Mouse (Mus musculus) hindbrain, embryonic 14.5 days (tissue): Measurements from ENCODE around the gene Mphosph10. TPM values are rescaled to one million over a fixed set of nuclear protein-coding genes. Genes with fewer than 3 reads are reported as not detected.

ENCODE experiments used
- ATAC-seq: fragments of 200-750 bp; cut with Nextera tagmentation; 2 replicates; pipeline ENCODE4 v1.8.0; 2017; ENCODE audit warnings: moderate number of reproducible peaks, mild to moderate bottlenecking, moderate TSS enrichment, moderate library complexity; ENCODE audit not compliant: low FRiP score
- DNase-seq: peaks from one replicate; pipeline ENCODE4 v3.0.0-alpha.2; 2015; ENCODE audit warnings: low spot score
- H3K27ac ChIP-seq: fragments of 300-500 bp; sonication (generic); 2 replicates; pipeline ENCODE4 v1.5.1; 2014; ENCODE audit warnings: mild to moderate bottlenecking, moderate library complexity
- H3K27me3 ChIP-seq: fragments of 300-500 bp; sonication (generic); 2 replicates; pipeline ENCODE4 v1.6.1; 2014; ENCODE audit warnings: mild to moderate bottlenecking, low read length, mixed read lengths; ENCODE audit not compliant: control insufficient read depth, insufficient read depth
- H3K36me3 ChIP-seq: fragments of 300-500 bp; sonication (generic); replicated peaks from 2 replicates; pipeline ENCODE4 v1.6.1; 2014; ENCODE audit not compliant: control insufficient read depth, insufficient read depth
- H3K4me1 ChIP-seq: fragments of 300-500 bp; sonication (generic); replicated peaks from 2 replicates; pipeline ENCODE4 v1.6.1; 2014; ENCODE audit warnings: antibody characterized with exemption, low read length, mixed read lengths; ENCODE audit not compliant: control insufficient read depth, insufficient read depth
- H3K4me2 ChIP-seq: fragments of 300-500 bp; sonication (generic); replicated peaks from 2 replicates; pipeline ENCODE4 v1.6.1; 2014; ENCODE audit warnings: mild to moderate bottlenecking, moderate library complexity
- H3K4me3 ChIP-seq: fragments of 300-500 bp; sonication (generic); replicated peaks from 2 replicates; pipeline ENCODE4 v1.5.1; 2014; ENCODE audit warnings: mild to moderate bottlenecking, low read length
- H3K9ac ChIP-seq: fragments of 300-500 bp; sonication (generic); 2 replicates; pipeline ENCODE4 v1.6.1; 2014
- H3K9me3 ChIP-seq: fragments of 300-500 bp; sonication (generic); 2 replicates; pipeline ENCODE4 v1.6.1; 2016; ENCODE audit warnings: low read length; ENCODE audit not compliant: control insufficient read depth
- WGBS: fragments of 180-500 bp; shearing (Covaris S2); extraction: QIAGEN DNeasy Blood & Tissue Kit; methylation state at CpG from one replicate; pipeline ENCODE4 v1.1.7; 2014; 5-methylcytosine and 5-hydroxymethylcytosine counted together
- polyA plus RNA-seq: library from polyadenylated mRNA; unstranded; fragments of >200 nt; fragmentation: Nextera tagmentation; extraction: Ambion mirVana; gene quantifications from 2 replicates; pipeline ENCODE4 v1.2.1, GENCODE M21; 2014

Gene Mphosph10
- polyA plus RNA-seq, 1 experiment from 2014 or later, result 20.2 TPM

GRCm38 (mm10) chr7:64357405-64357804 is 34.7 kb downstream of the Mphosph10 start:
- no peak overlapping the region for H3K4me3 ChIP-seq
- DNase-seq (no peak), ATAC-seq (peak; percentile 33; the same call in 1 of the 2 replicates)
- no peaks in the 10 kb centered on the region for H3K27me3 ChIP-seq
- no peak overlapping the region for H3K9ac ChIP-seq
- no peak overlapping the region for H3K4me2 ChIP-seq
- no peaks in the 10 kb centered on the region; the same call in 1 of the 2 replicates for H3K4me1 ChIP-seq
- H3K9me3 ChIP-seq, result no peaks in the 10 kb centered on the region
- H3K27ac ChIP-seq, result no peak overlapping the region
- peaks cover 42% of the 10 kb centered on the region for H3K36me3 ChIP-seq
- WGBS, result 82% methylated on average over 9 of the region's 9 CpGs

GRCm38 (mm10) chr7:64356661-64357060 is 35.4 kb downstream of the Mphosph10 start:
- Histone ChIP-seq H3K27me3 (no peaks in the 10 kb centered on the region), H3K4me1 (no peaks in the 10 kb centered on the region; the same call in 1 of the 2 replicates), H3K4me3 (no peak overlapping the region), H3K4me2 (no peak overlapping the region), H3K9ac (no peak overlapping the region), H3K9me3 (no peaks in the 10 kb centered on the region), H3K27ac (no peak overlapping the region), H3K36me3 (peaks cover 34% of the 10 kb centered on the region)
- no peak for ATAC-seq
- 97% methylated on average over 5 of the region's 5 CpGs for WGBS
- DNase-seq, result no peak

GRCm38 (mm10) chr7:64354206-64354605 is 37.9 kb downstream of the Mphosph10 start:
- WGBS, result 19% methylated on average over 14 of the region's 14 CpGs
- H3K4me3 ChIP-seq, result no peak overlapping the region
- no peaks in the 10 kb centered on the region for H3K9me3 ChIP-seq
- no peak for DNase-seq
- H3K27ac ChIP-seq, result no peak overlapping the region
- H3K4me1 ChIP-seq, result peaks cover 5% of the 10 kb centered on the region; the same call in 1 of the 2 replicates
- no peaks in the 10 kb centered on the region for H3K27me3 ChIP-seq
- ATAC-seq, result no peak
- no peak overlapping the region for H3K9ac ChIP-seq
- H3K4me2 ChIP-seq, result no peak overlapping the region
- H3K36me3 ChIP-seq, result peaks cover 19% of the 10 kb centered on the region

- DNase-seq (peak; percentile 61), ATAC-seq (peak; percentile 75; the same call in 1 of the 2 replicates)
- Histone ChIP-seq H3K36me3 (peaks cover 40% of the 10 kb centered on the region), H3K27ac (peak overlapping the region; percentile 51), H3K4me1 (peaks cover 5% of the 10 kb centered on the region; the same call in 1 of the 2 replicates), H3K9me3 (no peaks in the 10 kb centered on the region), H3K4me2 (no peak overlapping the region), H3K9ac (no peak overlapping the region), H3K4me3 (no peak overlapping the region), H3K27me3 (no peaks in the 10 kb centered on the region)
- WGBS, result 70% methylated on average over 4 of the region's 4 CpGs
Observed at GRCm38 (mm10) chr7:64351087-64351486, 41.0 kb downstream of the Mphosph10 start.

- ATAC-seq (no peak), DNase-seq (peak; percentile 32)
- no peak overlapping the region for H3K27ac ChIP-seq
- H3K4me1 ChIP-seq, result peaks cover 5% of the 10 kb centered on the region; the same call in 1 of the 2 replicates
- H3K36me3 ChIP-seq, result peaks cover 40% of the 10 kb centered on the region
- no peak overlapping the region for H3K9ac ChIP-seq
- no peak overlapping the region for H3K4me3 ChIP-seq
- 79% methylated on average over 15 of the region's 15 CpGs for WGBS
- H3K4me2 ChIP-seq, result no peak overlapping the region
- no peaks in the 10 kb centered on the region for H3K27me3 ChIP-seq
- no peaks in the 10 kb centered on the region for H3K9me3 ChIP-seq
Observed at GRCm38 (mm10) chr7:64349147-64349861, 42.8 kb downstream of the Mphosph10 start.

- Histone ChIP-seq H3K27ac (no peak overlapping the region), H3K27me3 (no peaks in the 10 kb centered on the region), H3K4me2 (no peak overlapping the region), H3K36me3 (peaks cover 37% of the 10 kb centered on the region), H3K4me3 (no peak overlapping the region), H3K4me1 (peaks cover 5% of the 10 kb centered on the region; the same call in 1 of the 2 replicates), H3K9me3 (no peaks in the 10 kb centered on the region), H3K9ac (no peak overlapping the region)
- 100% methylated on average over 1 of the region's 1 CpGs for WGBS
- ATAC-seq (no peak), DNase-seq (no peak)
Observed at GRCm38 (mm10) chr7:64347813-64348212, 44.3 kb downstream of the Mphosph10 start.

GRCm38 (mm10) chr7:64332686-64333085 is 59.4 kb downstream of the Mphosph10 start:
- no peaks in the 10 kb centered on the region for H3K9me3 ChIP-seq
- no peak overlapping the region for H3K9ac ChIP-seq
- H3K4me2 ChIP-seq, result no peak overlapping the region
- ATAC-seq (no peak), DNase-seq (no peak)
- H3K36me3 ChIP-seq, result peaks cover 51% of the 10 kb centered on the region
- H3K27ac ChIP-seq, result no peak overlapping the region
- no peaks in the 10 kb centered on the region for H3K4me1 ChIP-seq
- no peak overlapping the region for H3K4me3 ChIP-seq
- no peaks in the 10 kb centered on the region for H3K27me3 ChIP-seq
- 93% methylated on average over 1 of the region's 1 CpGs for WGBS

GRCm38 (mm10) chr7:64331309-64331708 is 60.8 kb downstream of the Mphosph10 start:
- H3K4me3 ChIP-seq, result no peak overlapping the region
- H3K4me2 ChIP-seq, result no peak overlapping the region
- H3K27me3 ChIP-seq, result no peaks in the 10 kb centered on the region
- no peak overlapping the region for H3K27ac ChIP-seq
- DNase-seq (no peak), ATAC-seq (no peak)
- no peak overlapping the region for H3K9ac ChIP-seq
- H3K36me3 ChIP-seq, result peaks cover 42% of the 10 kb centered on the region
- 96% methylated on average over 3 of the region's 3 CpGs for WGBS
- H3K9me3 ChIP-seq, result no peaks in the 10 kb centered on the region
- no peaks in the 10 kb centered on the region for H3K4me1 ChIP-seq

- no peak for ATAC-seq
- Histone ChIP-seq H3K9me3 (no peaks in the 10 kb centered on the region), H3K4me3 (no peak overlapping the region)
Observed at GRCm38 (mm10) chr7:64327486-64327885, 64.6 kb downstream of the Mphosph10 start.

More at GRCm38 (mm10) chr7:64327486-64327885, 64.6 kb downstream of the Mphosph10 start:
- Histone ChIP-seq H3K36me3 (peaks cover 9% of the 10 kb centered on the region), H3K9ac (no peak overlapping the region), H3K4me2 (no peak overlapping the region), H3K27ac (no peak overlapping the region), H3K4me1 (no peaks in the 10 kb centered on the region), H3K27me3 (no peaks in the 10 kb centered on the region)
- WGBS, result 86% methylated on average over 4 of the region's 4 CpGs
- no peak for DNase-seq
